Mouse (Mus musculus) intestine, postnatal 0 days (tissue): ENCODE measurements around the gene Serpina3n. TPM values are rescaled to one million over a fixed set of nuclear protein-coding genes. Genes with fewer than 3 reads are reported as not detected.
"Not testable (repeated sequence)": the region's sequence is repeated elsewhere in the genome, so short reads cannot be mapped to it uniquely, and the experiment has no call there.

Experiments used
- ATAC-seq: fragments of 200-750 bp; cut with Nextera tagmentation; 2 replicates; pipeline ENCODE4 v1.8.0; 2017; ENCODE audit warnings: mild to moderate bottlenecking, moderate TSS enrichment, moderate library complexity
- H3K27ac ChIP-seq: fragments of 300-500 bp; sonication (generic); 2 replicates; pipeline ENCODE4 v1.5.1; 2014; ENCODE audit warnings: mild to moderate bottlenecking, low read depth, low read length, moderate library complexity
- H3K27me3 ChIP-seq: fragments of 300-500 bp; sonication (generic); replicated peaks from 2 replicates; pipeline ENCODE4 v1.6.1; 2014; ENCODE audit warnings: low read length, mixed read lengths; ENCODE audit not compliant: control insufficient read depth, insufficient read depth
- H3K36me3 ChIP-seq: fragments of 300-500 bp; sonication (generic); 2 replicates; pipeline ENCODE4 v1.6.1; 2014; ENCODE audit warnings: mild to moderate bottlenecking, moderate library complexity; ENCODE audit not compliant: control insufficient read depth, insufficient read depth
- H3K4me1 ChIP-seq: fragments of 300-500 bp; sonication (generic); replicated peaks from 2 replicates; pipeline ENCODE4 v1.6.1; 2014; ENCODE audit warnings: antibody characterized with exemption, low read length, mixed read lengths; ENCODE audit not compliant: control insufficient read depth, insufficient read depth
- H3K4me2 ChIP-seq: fragments of 300-500 bp; sonication (generic); replicated peaks from 2 replicates; pipeline ENCODE4 v1.6.1; 2014; ENCODE audit warnings: low read depth, mild to moderate bottlenecking, moderate library complexity
- H3K4me3 ChIP-seq: fragments of 300-500 bp; sonication (generic); 2 replicates; pipeline ENCODE4 v1.5.1; 2014; ENCODE audit warnings: low read depth, low read length
- H3K9ac ChIP-seq: fragments of 300-500 bp; sonication (generic); 2 replicates; pipeline ENCODE4 v1.6.1; 2014; ENCODE audit warnings: mild to moderate bottlenecking, low read depth, low read length
- H3K9me3 ChIP-seq: fragments of 300-500 bp; sonication (generic); 2 replicates; pipeline ENCODE4 v1.6.1; 2016; ENCODE audit warnings: mixed run types; ENCODE audit not compliant: control insufficient read depth
- CTCF ChIP-seq: sonication (generic); IDR thresholded peaks from 2 replicates; pipeline ENCODE4 v1.5.1; 2016; ENCODE audit warnings: low read depth, mild to moderate bottlenecking, control low read depth, antibody characterized with exemption, moderate library complexity
- WGBS: fragments of 180-500 bp; shearing (Covaris S2); extraction: QIAGEN DNeasy Blood & Tissue Kit; methylation state at CpG from one replicate; pipeline ENCODE4 v1.1.7; 2014; 5-methylcytosine and 5-hydroxymethylcytosine counted together
- polyA plus RNA-seq: library from polyadenylated mRNA; unstranded; fragments of >200 nt; fragmentation: Nextera tagmentation; extraction: Ambion mirVana; gene quantifications from 2 replicates; pipeline ENCODE4 v1.2.1, GENCODE M21; 2015

The Serpina3n gene
- polyA plus RNA-seq, 1 experiment from 2014 or later: 0.21 TPM

- Histone ChIP-seq H3K36me3 (no peaks in the 10 kb centered on the region), H3K4me3 (no peak overlapping the region), H3K9ac (no peak overlapping the region), H3K4me1 (no peaks in the 10 kb centered on the region), H3K4me2 (no peak overlapping the region), H3K9me3 (no peaks in the 10 kb centered on the region), H3K27ac (no peak overlapping the region), H3K27me3 (no peaks in the 10 kb centered on the region)
- 43% methylated on average over 7 of the region's 7 CpGs for WGBS
- no peak for ATAC-seq
- TF ChIP-seq CTCF: no peak
Measured at GRCm38 (mm10) chr12:104433214-104433613, 26.7 kb downstream of the Serpina3n start.

- Histone ChIP-seq H3K4me1 (no peaks in the 10 kb centered on the region), H3K4me2 (no peak overlapping the region), H3K36me3 (no peaks in the 10 kb centered on the region), H3K9me3 (no peaks in the 10 kb centered on the region), H3K27me3 (no peaks in the 10 kb centered on the region), H3K9ac (no peak overlapping the region), H3K27ac (no peak overlapping the region), H3K4me3 (no peak overlapping the region)
- 53% methylated on average over 20 of the region's 20 CpGs for WGBS
- TF ChIP-seq CTCF: no peak
- no peak for ATAC-seq
Measured at GRCm38 (mm10) chr12:104433951-104434735, 27.6 kb downstream of the Serpina3n start.

GRCm38 (mm10) chr12:104440087-104440760 lies 33.7 kb downstream of the Serpina3n start:
- no peaks in the 10 kb centered on the region for H3K4me1 ChIP-seq
- peak; percentile 99 for TF ChIP-seq CTCF
- no peaks in the 10 kb centered on the region for H3K9me3 ChIP-seq
- no peak overlapping the region for H3K4me3 ChIP-seq
- WGBS: 12% methylated on average over 22 of the region's 22 CpGs
- no peak overlapping the region for H3K9ac ChIP-seq
- no peak overlapping the region for H3K27ac ChIP-seq
- H3K36me3 ChIP-seq: no peaks in the 10 kb centered on the region
- no peak for ATAC-seq
- peaks cover 6% of the 10 kb centered on the region; the same call in 1 of the 2 replicates for H3K27me3 ChIP-seq
- no peak overlapping the region for H3K4me2 ChIP-seq

- 78% methylated on average over 11 of the region's 11 CpGs for WGBS
- Histone ChIP-seq H3K27ac (no peak overlapping the region), H3K36me3 (no peaks in the 10 kb centered on the region), H3K4me3 (no peak overlapping the region), H3K4me1 (no peaks in the 10 kb centered on the region), H3K4me2 (no peak overlapping the region), H3K27me3 (peaks cover 6% of the 10 kb centered on the region; the same call in 1 of the 2 replicates), H3K9ac (no peak overlapping the region), H3K9me3 (no peaks in the 10 kb centered on the region)
- TF ChIP-seq CTCF: no peak
- no peak for ATAC-seq
Measured at GRCm38 (mm10) chr12:104443716-104444115, 37.2 kb downstream of the Serpina3n start.

GRCm38 (mm10) chr12:104447056-104447455 lies 40.5 kb downstream of the Serpina3n start:
- H3K27me3 ChIP-seq, H3K9ac ChIP-seq, H3K4me1 ChIP-seq, H3K4me2 ChIP-seq, H3K27ac ChIP-seq, H3K9me3 ChIP-seq, H3K36me3 ChIP-seq, H3K4me3 ChIP-seq, ATAC-seq: not testable (repeated sequence)
- 80% methylated on average over 25 of the region's 25 CpGs for WGBS

GRCm38 (mm10) chr12:104448099-104448498 lies 41.6 kb downstream of the Serpina3n start:
- H3K27ac ChIP-seq: no peak overlapping the region
- H3K9ac ChIP-seq: no peak overlapping the region
- ATAC-seq: no peak
- TF ChIP-seq CTCF: peak; percentile 79
- H3K4me3 ChIP-seq: no peak overlapping the region
- no peaks in the 10 kb centered on the region for H3K36me3 ChIP-seq
- H3K4me2 ChIP-seq: no peak overlapping the region; the same call in 1 of the 2 replicates
- H3K9me3 ChIP-seq: no peaks in the 10 kb centered on the region
- 32% methylated on average over 13 of the region's 13 CpGs for WGBS
- no peaks in the 10 kb centered on the region for H3K27me3 ChIP-seq
- no peaks in the 10 kb centered on the region for H3K4me1 ChIP-seq
